Mouse (Mus musculus) neural tube, embryonic 11.5 days (tissue): ENCODE measurements around the gene Nfkb2. TPM values are rescaled to one million over a fixed set of nuclear protein-coding genes. Genes with fewer than 3 reads are reported as not detected.
A peak's percentile ranks its signal among the peaks of the same experiment; 100 is the strongest.

Experiments used
- ATAC-seq: fragments of 200-750 bp; cut with Nextera tagmentation; 2 replicates; pipeline ENCODE4 v1.8.0; 2017; ENCODE audit warnings: moderate number of reproducible peaks, mild to moderate bottlenecking, moderate TSS enrichment, moderate library complexity; ENCODE audit not compliant: insufficient read depth, low FRiP score, low TSS enrichment
- DNase-seq: peaks from one replicate; pipeline ENCODE4 v3.0.0-alpha.2; 2015; ENCODE audit warnings: low spot score
- H3K27ac ChIP-seq: fragments of 300-500 bp; sonication (generic); 2 replicates; pipeline ENCODE4 v1.5.1; 2014; ENCODE audit warnings: low read depth, mild to moderate bottlenecking, low read length
- H3K27me3 ChIP-seq: fragments of 300-500 bp; sonication (generic); 2 replicates; pipeline ENCODE4 v1.6.1; 2014; ENCODE audit warnings: mild to moderate bottlenecking, low read length, mixed read lengths; ENCODE audit not compliant: control insufficient read depth, insufficient read depth
- H3K36me3 ChIP-seq: fragments of 300-500 bp; sonication (generic); 2 replicates; pipeline ENCODE4 v1.6.1; 2014; ENCODE audit warnings: mild to moderate bottlenecking, low read length, moderate library complexity, mixed read lengths; ENCODE audit not compliant: control insufficient read depth, insufficient read depth
- H3K4me1 ChIP-seq: fragments of 300-500 bp; sonication (generic); 2 replicates; pipeline ENCODE4 v1.6.1; 2014; ENCODE audit warnings: low read length, mixed read lengths; ENCODE audit not compliant: control insufficient read depth, insufficient read depth
- H3K4me2 ChIP-seq: fragments of 300-500 bp; sonication (generic); 2 replicates; pipeline ENCODE4 v1.6.1; 2014; ENCODE audit warnings: low read depth, mild to moderate bottlenecking, moderate library complexity
- H3K4me3 ChIP-seq: fragments of 300-500 bp; sonication (generic); 2 replicates; pipeline ENCODE4 v1.5.1; 2014; ENCODE audit warnings: low read depth, low read length
- H3K9ac ChIP-seq: fragments of 300-500 bp; sonication (generic); 2 replicates; pipeline ENCODE4 v1.6.1; 2014; ENCODE audit warnings: mild to moderate bottlenecking, low read length
- H3K9me3 ChIP-seq: fragments of 300-500 bp; sonication (generic); 2 replicates; pipeline ENCODE4 v1.6.1; 2016; ENCODE audit warnings: low read length; ENCODE audit not compliant: control insufficient read depth
- WGBS: fragments of 180-500 bp; shearing (Covaris S2); extraction: QIAGEN DNeasy Blood & Tissue Kit; methylation state at CpG from one replicate; pipeline ENCODE4 v1.1.7; 2014; 5-methylcytosine and 5-hydroxymethylcytosine counted together
- polyA plus RNA-seq: library from polyadenylated mRNA; unstranded; fragments of >200 nt; fragmentation: Nextera tagmentation; extraction: Ambion mirVana; gene quantifications from 2 replicates; pipeline ENCODE4 v1.2.1, GENCODE M21; 2014

Nfkb2 gene
- polyA plus RNA-seq, 1 experiment from 2014 or later, result 4.1 TPM

DNA sequence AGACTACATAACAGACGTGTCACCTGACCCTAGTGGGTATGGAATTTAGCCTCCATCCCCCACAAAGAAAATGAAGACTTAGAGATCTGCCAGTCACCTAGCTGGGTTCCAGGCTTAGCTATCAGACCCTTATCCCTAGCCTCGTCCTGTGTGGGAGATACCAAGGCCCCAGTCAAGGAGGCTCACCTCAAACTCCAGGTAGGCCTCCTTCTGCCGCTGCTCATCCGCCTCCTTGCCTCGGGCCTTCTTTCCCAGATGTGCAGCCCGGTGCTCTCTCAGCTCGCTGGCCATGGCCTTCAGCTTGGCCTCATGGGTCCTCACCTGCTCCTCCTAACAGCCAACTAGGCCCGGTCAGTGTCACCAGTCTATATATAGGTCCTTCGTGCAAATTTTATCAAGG is 9.0 kb downstream of the Nfkb2 start:
- WGBS, result 85% methylated on average over 9 of the region's 9 CpGs
- no peak for ATAC-seq

DNA sequence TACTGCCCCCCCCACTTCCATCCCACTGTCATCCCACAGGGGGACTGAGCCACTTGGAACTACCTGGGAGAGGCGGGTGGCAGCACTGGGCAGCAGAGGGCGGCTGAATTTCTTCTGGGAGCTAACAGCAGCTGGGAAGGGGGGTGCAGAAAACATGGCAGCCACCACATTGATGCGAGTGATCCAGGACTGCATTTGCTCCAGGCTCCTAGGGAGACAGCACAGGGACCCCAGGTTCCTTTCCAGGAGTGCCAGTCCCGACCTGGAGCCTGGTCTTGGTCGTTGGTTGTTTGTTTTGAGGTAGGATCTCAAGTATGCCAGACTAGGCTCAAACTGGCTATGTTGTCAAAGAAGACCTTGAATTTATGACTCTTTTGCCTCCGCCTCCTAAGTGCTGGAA is 9.5 kb downstream of the Nfkb2 start:
- 69% methylated on average over 6 of the region's 6 CpGs for WGBS
- no peak for DNase-seq
- ATAC-seq, result no peak

More for the DNA sequence above, 9.0 kb downstream of the Nfkb2 start:
- no peaks in the 10 kb centered on the region for H3K36me3 ChIP-seq
- no peak overlapping the region for H3K9ac ChIP-seq
- H3K4me3 ChIP-seq, result no peak overlapping the region
- H3K4me1 ChIP-seq, result peaks cover 9% of the 10 kb centered on the region; the same call in 1 of the 2 replicates
- peaks cover 59% of the 10 kb centered on the region for H3K27me3 ChIP-seq
- H3K9me3 ChIP-seq, result no peaks in the 10 kb centered on the region
- no peak overlapping the region for H3K4me2 ChIP-seq
- no peak overlapping the region for H3K27ac ChIP-seq
- no peak for DNase-seq

DNA sequence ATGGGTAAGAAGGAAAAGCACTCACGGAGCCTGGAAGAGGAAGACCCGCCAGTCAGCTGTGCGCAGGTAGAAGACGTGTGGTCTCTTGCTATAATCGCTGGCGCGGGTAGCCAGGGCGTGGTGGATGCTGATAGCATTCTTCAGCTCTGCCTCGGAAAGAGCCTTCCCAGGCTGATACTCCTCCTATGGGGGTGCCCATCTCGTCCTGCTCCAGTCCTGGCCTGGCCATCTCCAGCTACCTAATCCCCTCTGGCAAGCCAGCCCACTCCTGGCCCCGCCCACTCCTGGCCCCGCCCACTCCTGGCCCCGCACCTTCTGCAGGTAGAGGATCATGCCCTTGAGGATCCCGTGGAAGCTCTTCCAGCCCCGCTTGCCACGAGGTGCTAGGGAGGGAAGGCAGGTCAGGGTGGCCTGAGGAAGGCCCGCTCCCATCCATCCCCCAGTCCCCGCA is 10.1 kb downstream of the Nfkb2 start:
- DNase-seq (no peak), ATAC-seq (no peak)
- H3K27ac ChIP-seq, result no peak overlapping the region
- H3K9ac ChIP-seq, result no peak overlapping the region
- H3K27me3 ChIP-seq, result peaks cover 64% of the 10 kb centered on the region
- H3K4me3 ChIP-seq, result no peak overlapping the region
- 0 out of 2 replicates have a peak, but pooled peaks cover 7% of the 10 kb centered on the region for H3K4me1 ChIP-seq
- H3K4me2 ChIP-seq, result no peak overlapping the region
- no peaks in the 10 kb centered on the region for H3K36me3 ChIP-seq
- H3K9me3 ChIP-seq, result no peaks in the 10 kb centered on the region
- WGBS, result 18% methylated on average over 18 of the region's 18 CpGs

More for the DNA sequence above, 9.5 kb downstream of the Nfkb2 start:
- peaks cover 8% of the 10 kb centered on the region; the same call in 1 of the 2 replicates for H3K4me1 ChIP-seq
- no peak overlapping the region for H3K27ac ChIP-seq
- no peaks in the 10 kb centered on the region for H3K9me3 ChIP-seq
- H3K27me3 ChIP-seq, result peaks cover 61% of the 10 kb centered on the region
- H3K36me3 ChIP-seq, result no peaks in the 10 kb centered on the region
- no peak overlapping the region for H3K4me3 ChIP-seq
- H3K9ac ChIP-seq, result no peak overlapping the region
- no peak overlapping the region for H3K4me2 ChIP-seq

DNA sequence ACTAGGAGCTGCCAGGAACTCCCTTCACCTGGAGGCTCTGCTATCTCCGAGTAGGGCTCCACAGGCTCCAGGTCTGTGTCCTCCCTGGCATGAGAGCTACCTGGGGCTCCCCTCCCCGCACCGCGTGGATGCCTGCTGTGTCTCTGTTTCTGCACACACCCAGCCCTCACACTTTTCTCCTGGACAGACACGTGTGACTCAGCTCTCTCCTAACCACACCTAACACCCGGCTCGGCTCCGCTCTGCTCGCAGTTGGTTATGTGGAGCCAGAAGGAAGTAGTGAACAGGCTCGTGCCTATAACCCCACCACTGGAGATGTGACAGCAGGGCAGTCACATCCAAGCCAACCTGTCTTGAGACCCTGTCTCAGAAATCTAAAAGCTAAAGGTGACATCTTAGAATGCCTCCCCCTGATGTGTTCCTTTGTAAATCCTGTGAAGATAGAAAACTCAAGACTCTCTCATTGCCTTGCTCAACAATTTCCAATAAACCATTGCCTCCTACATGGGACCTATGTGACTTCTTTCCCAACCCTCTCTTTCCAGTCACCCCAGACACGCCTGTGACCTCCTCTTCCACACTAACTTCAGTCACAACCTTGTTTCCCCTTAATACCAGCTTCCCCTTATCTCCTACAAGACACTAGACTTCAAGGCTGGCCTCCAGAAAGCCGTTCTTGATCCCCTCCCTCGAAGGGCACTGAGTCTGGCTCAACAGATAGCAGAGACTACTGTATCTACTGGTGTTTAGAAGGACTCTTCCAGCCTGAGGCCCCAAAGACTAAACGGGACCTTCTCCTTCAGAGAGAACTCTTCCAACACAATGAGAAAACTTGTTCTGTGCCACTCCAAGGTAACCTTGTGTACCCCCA is 11.0 kb downstream of the Nfkb2 start:
- H3K4me2 ChIP-seq, result no peak overlapping the region
- no peaks in the 10 kb centered on the region for H3K36me3 ChIP-seq
- ATAC-seq, result no peak
- no peak for DNase-seq
- peaks cover 73% of the 10 kb centered on the region for H3K27me3 ChIP-seq
- H3K4me3 ChIP-seq, result no peak overlapping the region
- 45% methylated on average over 14 of the region's 14 CpGs for WGBS
- H3K4me1 ChIP-seq, result 0 out of 2 replicates have a peak, but pooled peaks cover 7% of the 10 kb centered on the region
- no peaks in the 10 kb centered on the region for H3K9me3 ChIP-seq
- no peak overlapping the region for H3K27ac ChIP-seq
- no peak overlapping the region for H3K9ac ChIP-seq

DNA sequence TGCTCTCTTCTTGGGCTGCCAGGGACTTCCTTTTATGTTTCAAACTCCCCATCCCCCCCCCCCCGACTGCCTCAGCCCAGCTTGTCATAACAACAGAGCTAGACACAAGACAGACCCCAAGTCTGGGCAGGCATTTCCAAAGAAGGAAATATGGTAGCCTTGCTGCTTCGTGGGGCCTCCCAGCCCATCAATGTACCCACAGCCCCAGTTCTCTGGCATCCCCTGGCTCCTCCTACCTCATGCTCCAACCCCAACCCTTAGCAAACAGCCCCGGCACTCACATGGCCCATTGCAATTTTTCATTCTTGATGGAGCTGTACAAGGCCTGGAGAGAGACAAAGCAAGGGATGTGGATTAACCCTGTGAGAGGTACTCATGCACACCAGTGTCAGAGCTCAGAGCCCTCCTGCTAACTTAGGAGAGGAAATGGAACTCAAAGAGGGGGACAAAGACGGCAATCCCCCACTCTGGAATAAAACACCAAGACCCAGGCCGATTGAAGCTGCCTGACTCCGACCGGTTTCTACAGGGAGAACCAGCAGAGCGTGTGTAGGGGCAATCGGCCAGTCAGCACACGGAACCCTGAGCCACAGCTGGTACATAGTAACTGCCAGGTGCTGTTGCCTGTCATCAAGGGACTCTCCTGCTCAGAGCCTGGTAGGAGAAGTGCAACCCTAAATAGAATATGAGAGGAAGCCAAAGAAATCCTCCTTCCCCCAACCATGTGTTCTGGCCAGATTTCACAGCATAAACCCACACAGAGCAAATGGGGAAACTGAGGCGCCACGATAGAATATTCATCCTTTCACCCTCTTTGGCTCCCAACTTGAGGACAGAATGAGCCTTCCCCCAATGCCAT is 11.9 kb downstream of the Nfkb2 start:
- 55% methylated on average over 12 of the region's 12 CpGs for WGBS
- Histone ChIP-seq H3K9me3 (no peaks in the 10 kb centered on the region), H3K4me1 (0 out of 2 replicates have a peak, but pooled peaks cover 7% of the 10 kb centered on the region), H3K4me2 (no peak overlapping the region), H3K9ac (no peak overlapping the region), H3K4me3 (no peak overlapping the region), H3K36me3 (no peaks in the 10 kb centered on the region), H3K27ac (no peak overlapping the region), H3K27me3 (peaks cover 78% of the 10 kb centered on the region)
- DNase-seq, result no peak
- ATAC-seq, result no peak

DNA sequence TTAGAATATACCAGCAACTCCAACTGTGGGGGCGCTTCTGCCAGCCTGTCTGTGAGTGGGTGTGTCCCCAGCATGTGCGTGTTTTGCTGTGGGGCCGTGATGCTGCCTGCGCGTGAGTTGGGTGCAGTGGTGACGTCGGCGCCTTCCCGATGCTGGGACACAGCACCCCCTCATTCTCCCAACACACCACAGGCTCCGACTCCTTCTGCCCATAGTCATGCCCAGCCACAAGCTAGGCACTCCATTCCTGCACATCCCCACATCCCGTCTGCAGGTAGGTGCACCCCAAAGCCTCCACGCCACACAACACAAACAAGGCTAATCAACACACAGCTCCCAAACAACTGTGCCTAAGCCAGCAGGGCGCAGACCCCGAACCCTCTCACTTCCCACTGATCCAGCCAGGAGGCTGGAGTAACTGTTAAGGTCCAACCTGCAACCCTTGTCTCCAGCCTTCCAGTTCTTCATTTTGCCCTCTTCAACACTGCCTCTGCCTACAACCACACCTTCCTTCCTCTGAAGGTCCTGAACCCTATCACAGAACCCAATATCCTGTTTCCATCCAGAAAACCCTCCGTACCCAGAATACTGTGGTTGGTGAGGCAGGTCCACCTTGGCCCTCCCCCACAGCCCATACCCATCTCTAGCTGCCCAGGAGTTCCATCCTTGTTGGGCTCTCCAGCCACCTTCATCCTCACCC is 12.9 kb downstream of the Nfkb2 start:
- peak overlapping the region; percentile 40 for H3K4me3 ChIP-seq
- H3K27ac ChIP-seq, result no peak overlapping the region
- H3K4me2 ChIP-seq, result peak overlapping the region; percentile 49
- H3K9me3 ChIP-seq, result no peaks in the 10 kb centered on the region
- peaks cover 14% of the 10 kb centered on the region for H3K4me1 ChIP-seq
- DNase-seq (no peak), ATAC-seq (no peak)
- WGBS, result 25% methylated on average over 15 of the region's 15 CpGs
- peaks cover 75% of the 10 kb centered on the region for H3K27me3 ChIP-seq
- H3K9ac ChIP-seq, result no peak overlapping the region; the same call in 1 of the 2 replicates
- no peaks in the 10 kb centered on the region for H3K36me3 ChIP-seq

DNA sequence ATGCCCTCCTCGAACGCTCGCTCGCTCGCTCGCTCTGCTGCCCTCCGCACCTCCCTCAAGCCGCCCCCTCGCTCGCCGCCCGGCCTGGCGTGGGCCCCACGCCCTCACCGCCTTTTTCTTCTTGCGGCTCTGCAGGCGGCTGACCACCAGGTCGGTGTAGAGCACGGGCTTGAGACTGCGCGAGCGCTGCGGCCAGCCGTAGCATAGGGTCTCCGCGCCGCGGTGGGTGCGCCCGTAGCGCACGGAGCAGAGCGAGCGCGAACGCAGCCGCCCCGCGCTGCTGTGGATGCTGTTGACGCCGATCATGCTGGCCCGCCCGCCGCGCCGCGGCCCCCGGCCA is 13.4 kb downstream of the Nfkb2 start:
- peak overlapping the region; percentile 49 for H3K4me2 ChIP-seq
- H3K36me3 ChIP-seq, result no peaks in the 10 kb centered on the region
- H3K4me1 ChIP-seq, result peaks cover 19% of the 10 kb centered on the region
- ATAC-seq (no peak), DNase-seq (no peak)
- WGBS, result 1% methylated on average over 47 of the region's 48 CpGs
- peak overlapping the region; percentile 40 for H3K4me3 ChIP-seq
- H3K9me3 ChIP-seq, result no peaks in the 10 kb centered on the region
- peak overlapping the region; percentile 11; the same call in 1 of the 2 replicates for H3K9ac ChIP-seq
- H3K27ac ChIP-seq, result no peak overlapping the region
- peaks cover 78% of the 10 kb centered on the region for H3K27me3 ChIP-seq

DNA sequence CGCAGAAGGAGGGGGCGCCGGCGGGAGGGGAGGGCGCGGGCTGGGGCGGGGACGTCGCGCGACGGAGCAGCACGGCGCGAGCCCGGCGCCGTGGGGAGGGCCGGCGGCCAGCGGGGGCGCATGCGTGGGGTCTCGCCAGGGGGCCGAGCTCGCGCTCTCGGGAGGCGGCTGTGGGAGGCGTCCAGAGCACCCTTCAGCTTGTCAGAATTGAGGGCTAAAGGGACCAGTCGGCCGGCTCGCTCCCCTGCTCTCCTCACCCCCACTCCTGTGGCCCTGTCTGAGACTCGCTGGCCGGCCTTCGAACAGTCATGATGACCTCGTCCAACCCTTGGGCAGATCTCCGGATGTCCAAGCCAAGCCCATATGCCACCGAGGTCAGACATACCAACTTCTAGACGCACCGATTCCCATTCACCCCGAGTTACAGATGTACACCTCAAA is 13.9 kb downstream of the Nfkb2 start:
- H3K4me1 ChIP-seq, result peaks cover 19% of the 10 kb centered on the region
- H3K27me3 ChIP-seq, result peaks cover 81% of the 10 kb centered on the region
- DNase-seq, result no peak
- H3K9ac ChIP-seq, result peak overlapping the region; percentile 11; the same call in 1 of the 2 replicates
- peak overlapping the region; percentile 40 for H3K4me3 ChIP-seq
- H3K9me3 ChIP-seq, result no peaks in the 10 kb centered on the region
- ATAC-seq, result no peak
- peak overlapping the region; percentile 49 for H3K4me2 ChIP-seq
- no peaks in the 10 kb centered on the region for H3K36me3 ChIP-seq
- H3K27ac ChIP-seq, result no peak overlapping the region
- 2% methylated on average over 33 of the region's 42 CpGs for WGBS
